Mouse (Mus musculus): ENCODE measurements at regions not wholly inside any gene's neighbourhood (a gene's known extent, or its start where the extent isn't known, plus 50 kb on each side); places are given as distances from the start of the nearest gene placed in this dataset.
A peak's percentile ranks its signal among the peaks of the same experiment; 100 is the strongest.

GRCm38 (mm10) chr13:42507535-42507934 lies 172.9 kb upstream of the Phactr1 start:
- DNase-seq (ENCODE audit: low spot score) = no peak

DNA sequence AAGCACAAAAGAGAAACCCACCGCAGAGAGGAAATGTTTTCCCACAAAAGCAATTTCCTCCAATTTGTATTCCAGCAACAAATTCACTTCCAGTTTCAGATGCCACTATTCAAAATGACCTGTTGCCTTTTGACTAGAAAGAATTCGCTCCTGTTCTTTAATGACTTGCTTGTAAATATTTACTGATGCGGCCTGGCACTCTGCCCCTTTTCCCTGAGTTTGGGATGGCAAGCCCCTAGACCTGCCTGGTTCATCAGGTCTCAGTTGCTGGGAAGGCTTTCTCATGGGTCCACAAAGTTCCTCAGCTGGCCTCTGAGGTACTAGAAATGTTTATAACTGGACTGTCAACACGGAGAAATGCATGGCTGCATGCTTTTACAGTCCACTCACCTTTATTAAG lies 161.7 kb upstream of the Phactr1 start:
- peak; percentile 6 for DNase-seq (ENCODE audit: low spot score)

DNA sequence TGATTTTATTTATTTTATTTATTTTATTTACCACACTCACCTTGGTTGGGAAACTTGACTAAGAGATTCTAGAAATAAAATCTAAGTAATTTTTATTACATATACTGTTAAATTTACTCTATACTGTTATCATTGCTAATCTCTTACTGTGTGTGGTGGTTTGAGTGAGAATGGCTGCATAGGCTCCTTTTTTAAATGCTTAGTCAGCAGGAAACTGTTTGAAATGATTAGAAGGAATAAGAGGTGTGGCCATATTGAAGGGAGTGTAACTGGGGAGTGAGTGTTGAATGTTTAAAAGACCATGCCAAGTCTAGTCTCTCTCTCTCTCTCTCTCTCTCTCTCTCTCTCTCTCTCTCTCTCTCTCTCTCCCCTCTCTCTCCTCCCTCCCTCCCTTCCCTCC lies 157.9 kb upstream of the Phactr1 start:
- DNase-seq (ENCODE audit: low spot score) = no peak

GRCm38 (mm10) chr13:42526163-42526562 lies 154.3 kb upstream of the Phactr1 start:
- DNase-seq (ENCODE audit: low spot score) = no peak

DNA sequence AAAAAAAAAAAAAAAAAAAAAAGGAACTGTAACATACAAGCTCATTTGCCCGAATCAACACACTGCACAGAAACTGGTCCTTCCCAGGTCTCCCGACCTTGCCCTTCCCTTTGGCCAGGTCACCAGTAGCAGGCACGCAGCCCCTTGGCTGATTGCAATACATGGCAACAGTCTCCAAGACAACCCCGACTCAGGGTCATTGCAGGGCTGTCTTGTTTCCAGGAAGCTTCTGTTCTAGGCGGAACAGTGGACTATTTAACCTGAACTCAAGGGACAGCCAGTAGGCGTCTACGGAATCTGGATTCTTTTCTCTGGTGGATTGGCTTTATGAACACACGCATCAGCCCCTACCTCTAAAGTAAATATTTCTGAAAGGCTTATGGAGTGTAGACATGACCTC lies 153.5 kb upstream of the Phactr1 start:
- DNase-seq (ENCODE audit: low spot score) = peak; percentile 72

DNA sequence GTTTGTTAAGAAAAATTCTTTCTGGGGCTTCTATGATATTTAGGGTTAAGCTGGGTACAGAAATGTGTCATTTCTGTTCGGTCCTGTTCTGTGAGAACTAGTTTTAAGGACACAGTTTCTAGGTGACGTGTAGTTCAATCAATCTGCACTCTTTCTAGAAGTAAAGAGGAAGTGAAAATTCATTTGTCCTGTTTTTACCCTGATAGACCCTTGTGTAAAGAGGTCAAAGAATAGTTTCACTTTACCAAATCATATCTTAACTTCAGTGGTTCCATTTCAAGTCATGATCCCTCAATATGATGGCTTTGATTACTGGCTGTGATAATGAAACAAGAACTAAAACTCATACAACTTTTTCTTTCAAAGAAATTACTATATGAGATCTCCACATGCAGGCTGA lies 152.3 kb upstream of the Phactr1 start:
- DNase-seq (ENCODE audit: low spot score) = no peak

GRCm38 (mm10) chr13:42536501-42537210 lies 143.8 kb upstream of the Phactr1 start:
- DNase-seq (ENCODE audit: low spot score) = peak; percentile 48

- peak; percentile 44 for DNase-seq (ENCODE audit: low spot score)
Measured at GRCm38 (mm10) chr13:42538046-42538445, 142.4 kb upstream of the Phactr1 start.

GRCm38 (mm10) chr13:42544536-42545094 lies 135.8 kb upstream of the Phactr1 start:
- no peak for DNase-seq (ENCODE audit: low spot score)

- peak; percentile 10 for DNase-seq (ENCODE audit: low spot score)
Measured at GRCm38 (mm10) chr13:42546389-42546788, 134.0 kb upstream of the Phactr1 start.

GRCm38 (mm10) chr13:42546851-42547250 lies 133.6 kb upstream of the Phactr1 start:
- no peak for DNase-seq (ENCODE audit: low spot score)

GRCm38 (mm10) chr13:42549021-42549559 lies 131.3 kb upstream of the Phactr1 start:
- peak; percentile 60 for DNase-seq (ENCODE audit: low spot score)

- DNase-seq (ENCODE audit: low spot score) = no peak
Measured at GRCm38 (mm10) chr13:42554961-42555360, 125.5 kb upstream of the Phactr1 start.

GRCm38 (mm10) chr13:42558526-42558925 lies 121.9 kb upstream of the Phactr1 start:
- no peak for DNase-seq (ENCODE audit: low spot score)

DNA sequence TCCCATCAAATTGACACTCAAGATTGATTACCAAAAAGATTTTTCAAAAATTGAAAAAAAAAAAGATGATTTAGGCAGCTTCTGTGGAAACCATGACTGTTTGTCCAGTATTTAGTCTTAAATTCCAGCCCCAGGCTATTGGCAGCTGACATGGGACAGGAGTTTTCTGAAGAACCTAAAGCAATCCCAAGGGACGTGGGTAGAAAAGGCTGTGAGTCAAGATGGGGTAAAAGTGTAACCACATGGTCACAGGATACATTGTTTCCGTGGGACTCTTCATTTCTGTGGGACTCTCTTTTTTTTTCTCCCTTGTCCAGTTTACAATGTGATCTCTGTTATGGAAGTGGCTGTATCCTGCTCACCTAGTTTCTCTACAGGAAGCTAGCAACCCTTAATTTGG lies 119.0 kb upstream of the Phactr1 start:
- DNase-seq (ENCODE audit: low spot score) = no peak

- DNase-seq (ENCODE audit: low spot score) = peak; percentile 47
Measured at GRCm38 (mm10) chr13:42565291-42566058, 114.9 kb upstream of the Phactr1 start.

GRCm38 (mm10) chr13:42570600-42571348 lies 109.6 kb upstream of the Phactr1 start:
- DNase-seq (ENCODE audit: low spot score) = peak; percentile 28

DNA sequence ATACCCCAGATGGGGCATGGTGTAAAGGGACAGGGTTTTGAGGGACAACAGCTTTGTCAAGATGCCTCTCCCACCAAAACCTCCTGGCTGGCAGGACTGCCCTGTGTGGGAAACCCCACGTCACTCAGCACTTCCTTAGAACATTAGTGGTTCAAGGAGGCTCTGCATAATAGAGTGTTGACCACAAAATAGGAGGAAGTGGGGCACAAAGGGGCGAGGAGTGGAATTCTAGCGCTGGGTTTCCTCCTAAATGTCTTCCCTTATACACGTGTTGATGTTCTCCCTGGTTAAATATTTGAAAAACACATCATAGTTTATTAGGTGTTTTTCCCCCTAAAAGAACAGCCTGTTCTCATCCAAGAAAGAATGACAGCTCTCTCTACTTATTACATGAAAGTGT lies 106.2 kb upstream of the Phactr1 start:
- DNase-seq (ENCODE audit: low spot score) = no peak

GRCm38 (mm10) chr13:42575725-42576426 lies 104.5 kb upstream of the Phactr1 start:
- peak; percentile 78 for DNase-seq (ENCODE audit: low spot score)

GRCm38 (mm10) chr13:42579471-42579870 lies 101.0 kb upstream of the Phactr1 start:
- DNase-seq (ENCODE audit: low spot score) = no peak

GRCm38 (mm10) chr13:42589136-42589535 lies 91.3 kb upstream of the Phactr1 start:
- DNase-seq (ENCODE audit: low spot score) = no peak
